Mouse (Mus musculus): ENCODE measurements at regions not wholly inside any gene's neighbourhood (a gene's known extent, or its start where the extent isn't known, plus 50 kb on each side); places are given as distances from the start of the nearest gene placed in this dataset.

DNA sequence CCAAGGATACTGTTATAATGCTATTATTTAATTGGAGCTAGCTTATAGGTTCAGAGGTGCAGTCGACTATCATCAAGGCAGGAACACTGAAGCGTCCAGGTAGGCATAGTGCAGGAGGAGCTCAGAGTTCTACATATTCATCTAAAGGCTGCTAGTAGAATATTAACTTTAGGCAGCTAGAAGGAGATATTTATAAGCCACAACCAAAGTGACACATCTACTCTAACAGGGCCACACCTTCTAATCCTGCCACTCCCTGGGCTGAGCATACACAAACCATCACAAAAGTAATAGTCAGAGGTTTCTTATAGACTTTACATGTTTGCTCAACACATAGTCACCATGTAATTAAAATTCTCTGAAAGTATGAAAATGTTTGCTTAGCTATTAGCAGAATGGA lies 1971.8 kb upstream of the Slc7a12 start:
- 63% methylated on average over 2 of the region's 2 CpGs for WGBS
- Histone ChIP-seq H3K4me3 (replicated peaks; ENCODE audit: low read length) (no peak overlapping the region), H3K36me3 (ENCODE audit: control insufficient read depth, insufficient read depth, low read length) (no peaks in the 10 kb centered on the region), H3K27me3 (ENCODE audit: control insufficient read depth, insufficient read depth, low read length) (no peaks in the 10 kb centered on the region), H3K27ac (ENCODE audit: low read length) (no peak overlapping the region), H3K4me1 (ENCODE audit: control insufficient read depth, insufficient read depth, low read length) (no peaks in the 10 kb centered on the region), H3K9ac (ENCODE audit: low read length) (no peak overlapping the region), H3K9me3 (replicated peaks; ENCODE audit: control insufficient read depth, low read length) (no peaks in the 10 kb centered on the region), H3K4me2 (ENCODE audit: low read depth, low read length) (no peak overlapping the region)
- peak; percentile 77; the same call in 1 of the 2 replicates for ATAC-seq (ENCODE audit: insufficient read depth, low FRiP score)
